Mouse (Mus musculus) bone marrow macrophage, adult 2 months (primary cell): Measurements from ENCODE around the gene Tpsab1.

Experiments
- CTCF ChIP-seq: IDR thresholded peaks from 2 replicates; pipeline ENCODE4 v1.5.1; 2012; ENCODE audit warnings: low read depth, mild to moderate bottlenecking, low read length, moderate library complexity
- POLR2A ChIP-seq: IDR thresholded peaks from 2 replicates; pipeline ENCODE4 v1.6.1; 2012; ENCODE audit warnings: mild to moderate bottlenecking, low read depth, low read length, borderline replicate concordance

DNA sequence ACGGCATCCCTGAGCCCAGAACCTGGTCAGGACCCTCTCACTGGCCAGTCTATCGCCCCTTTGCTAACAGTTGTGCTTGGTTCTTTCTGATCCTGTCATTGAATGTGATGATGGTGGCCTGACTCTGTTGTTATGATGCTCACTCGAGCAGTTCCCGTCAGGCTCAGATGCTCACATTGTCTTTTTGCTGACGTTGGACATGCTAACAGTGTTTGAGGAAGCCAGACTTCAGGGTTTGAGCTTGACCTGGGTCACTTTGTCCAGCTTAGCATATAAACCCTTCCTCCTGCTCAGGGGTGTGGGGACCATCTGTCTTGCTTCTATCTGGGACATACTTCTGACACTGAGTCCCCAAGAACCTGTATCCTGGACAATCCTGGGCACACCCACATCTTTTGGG lies 27.0 kb downstream of the Tpsab1 start, which contains the start of gene Prss29:
- no peak for TF ChIP-seq CTCF
- TF ChIP-seq POLR2A, result no peak
